Mouse (Mus musculus) embryonic facial prominence, embryonic 14.5 days (tissue): ENCODE results near the gene Abcc4. TPM values are rescaled to one million over a fixed set of nuclear protein-coding genes. Genes with fewer than 3 reads are reported as not detected.
A peak's percentile ranks its signal among the peaks of the same experiment; 100 is the strongest.

Experiments used
- ATAC-seq: fragments of 200-750 bp; cut with Nextera tagmentation; 2 replicates; pipeline ENCODE4 v1.8.0; 2017; ENCODE audit warnings: low read depth, moderate number of reproducible peaks, moderate TSS enrichment
- DNase-seq: peaks from one replicate; pipeline ENCODE4 v3.0.0-alpha.2; 2015; ENCODE audit warnings: low spot score
- H3K27ac ChIP-seq: fragments of 300-500 bp; sonication (generic); replicated peaks from 2 replicates; pipeline ENCODE4 v1.5.1; 2014; ENCODE audit warnings: low read depth, mild to moderate bottlenecking, low read length, moderate library complexity
- H3K27me3 ChIP-seq: fragments of 300-500 bp; sonication (generic); replicated peaks from 2 replicates; pipeline ENCODE4 v1.6.1; 2014; ENCODE audit warnings: low read length; ENCODE audit not compliant: control insufficient read depth, insufficient read depth
- H3K36me3 ChIP-seq: fragments of 300-500 bp; sonication (generic); 2 replicates; pipeline ENCODE4 v1.6.1; 2014; ENCODE audit warnings: low read length, mixed read lengths; ENCODE audit not compliant: control insufficient read depth, insufficient read depth
- H3K4me1 ChIP-seq: fragments of 300-500 bp; sonication (generic); 2 replicates; pipeline ENCODE4 v1.6.1; 2014; ENCODE audit warnings: antibody characterized with exemption, low read length; ENCODE audit not compliant: control insufficient read depth, insufficient read depth
- H3K4me2 ChIP-seq: fragments of 300-500 bp; sonication (generic); 2 replicates; pipeline ENCODE4 v1.6.1; 2014; ENCODE audit warnings: low read depth, mild to moderate bottlenecking, low read length, moderate library complexity, mixed read lengths
- H3K4me3 ChIP-seq: fragments of 300-500 bp; sonication (generic); 2 replicates; pipeline ENCODE4 v1.5.1; 2014; ENCODE audit warnings: low read depth, mild to moderate bottlenecking, low read length
- H3K9ac ChIP-seq: fragments of 300-500 bp; sonication (generic); 2 replicates; pipeline ENCODE4 v1.6.1; 2014; ENCODE audit warnings: low read depth, mild to moderate bottlenecking, low read length, moderate library complexity, mixed read lengths
- H3K9me3 ChIP-seq: fragments of 300-500 bp; sonication (generic); 2 replicates; pipeline ENCODE4 v1.6.1; 2016; ENCODE audit warnings: low read length; ENCODE audit not compliant: control insufficient read depth
- WGBS: fragments of 180-500 bp; shearing (Covaris S2); extraction: QIAGEN DNeasy Blood & Tissue Kit; methylation state at CpG from one replicate; pipeline ENCODE4 v1.1.7; 2014; 5-methylcytosine and 5-hydroxymethylcytosine counted together
- polyA plus RNA-seq: library from polyadenylated mRNA; unstranded; fragments of >200 nt; fragmentation: Nextera tagmentation; extraction: Ambion mirVana; gene quantifications from 2 replicates; pipeline ENCODE4 v1.2.1, GENCODE M21; 2014

The Abcc4 gene
- polyA plus RNA-seq: 3.4 and 3.9 TPM in 2 replicates

DNA sequence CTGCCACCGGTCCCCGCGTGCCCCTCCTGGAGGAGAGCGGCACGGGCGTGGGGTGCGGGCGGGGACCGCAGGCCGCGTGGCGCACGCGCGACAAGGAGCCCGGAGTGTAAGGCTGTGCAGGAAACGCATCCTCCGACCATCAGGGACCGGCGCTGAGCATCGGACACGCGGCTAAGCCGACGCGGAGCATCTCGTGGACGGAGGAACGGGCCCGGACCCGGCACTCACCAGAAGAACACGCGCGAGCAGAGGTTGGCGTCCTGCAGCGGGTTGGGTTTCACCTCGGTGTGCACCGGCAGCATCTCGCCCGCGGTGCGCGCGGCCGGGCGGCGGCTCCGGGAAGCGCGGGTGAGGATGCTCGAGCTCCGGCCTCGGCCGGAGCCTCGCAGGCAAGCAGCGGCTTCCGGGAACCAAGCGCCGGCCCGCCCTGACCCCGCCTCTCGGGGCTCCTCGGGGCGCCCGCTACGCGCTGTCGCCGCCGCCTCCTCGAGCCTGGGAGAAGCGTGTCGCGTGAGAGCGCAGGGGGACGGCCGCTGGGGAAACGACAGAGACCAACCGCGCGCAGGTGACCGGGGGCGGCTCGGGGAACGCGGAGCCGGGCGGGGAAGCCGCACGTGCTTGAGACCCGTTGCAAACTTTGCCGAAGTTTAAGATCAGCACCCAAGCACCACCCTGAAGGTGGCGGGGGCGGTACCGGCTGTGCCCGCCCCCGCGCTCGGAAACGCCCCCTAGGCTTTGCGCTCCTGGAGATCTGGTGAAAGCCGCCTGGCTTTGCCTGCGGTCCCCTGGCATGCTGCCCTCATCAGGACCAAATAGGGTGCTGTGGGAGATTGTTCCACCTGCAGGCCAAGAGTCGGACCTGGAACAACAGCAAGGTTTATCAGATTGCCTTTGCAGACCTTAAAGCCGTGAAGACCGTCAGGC lies at the start of gene Abcc4:
Gene Abcc4, minus strand, starts transcription at position 412 of the 924 bp plus-strand sequence.
- Histone ChIP-seq H3K27me3 (peaks cover 40% of the 10 kb centered on the region), H3K27ac (no peak within 1 kb of the TSS), H3K4me1 (peaks cover 7% of the 10 kb centered on the region), H3K36me3 (no peaks in the 10 kb centered on the region), H3K9ac (peak within 1 kb of the TSS; percentile 60), H3K9me3 (no peaks in the 10 kb centered on the region), H3K4me3 (peak within 1 kb of the TSS; percentile 66), H3K4me2 (peak within 1 kb of the TSS; percentile 98)
- DNase-seq (peak; percentile 73), ATAC-seq (peak; percentile 84)
- 1% methylated on average over 39 of the region's 106 CpGs for WGBS

GRCm38 (mm10) chr14:118751193-118751753 lies 45.3 kb upstream of the Abcc4 start:
- no peaks in the 10 kb centered on the region for H3K9me3 ChIP-seq
- no peaks in the 10 kb centered on the region for H3K27me3 ChIP-seq
- 77% methylated on average over 8 of the region's 8 CpGs for WGBS
- no peaks in the 10 kb centered on the region for H3K4me1 ChIP-seq
- H3K4me2 ChIP-seq: no peak overlapping the region
- no peak overlapping the region for H3K27ac ChIP-seq
- H3K36me3 ChIP-seq: no peaks in the 10 kb centered on the region
- DNase-seq (no peak), ATAC-seq (no peak)
- H3K9ac ChIP-seq: no peak overlapping the region
- H3K4me3 ChIP-seq: no peak overlapping the region

DNA sequence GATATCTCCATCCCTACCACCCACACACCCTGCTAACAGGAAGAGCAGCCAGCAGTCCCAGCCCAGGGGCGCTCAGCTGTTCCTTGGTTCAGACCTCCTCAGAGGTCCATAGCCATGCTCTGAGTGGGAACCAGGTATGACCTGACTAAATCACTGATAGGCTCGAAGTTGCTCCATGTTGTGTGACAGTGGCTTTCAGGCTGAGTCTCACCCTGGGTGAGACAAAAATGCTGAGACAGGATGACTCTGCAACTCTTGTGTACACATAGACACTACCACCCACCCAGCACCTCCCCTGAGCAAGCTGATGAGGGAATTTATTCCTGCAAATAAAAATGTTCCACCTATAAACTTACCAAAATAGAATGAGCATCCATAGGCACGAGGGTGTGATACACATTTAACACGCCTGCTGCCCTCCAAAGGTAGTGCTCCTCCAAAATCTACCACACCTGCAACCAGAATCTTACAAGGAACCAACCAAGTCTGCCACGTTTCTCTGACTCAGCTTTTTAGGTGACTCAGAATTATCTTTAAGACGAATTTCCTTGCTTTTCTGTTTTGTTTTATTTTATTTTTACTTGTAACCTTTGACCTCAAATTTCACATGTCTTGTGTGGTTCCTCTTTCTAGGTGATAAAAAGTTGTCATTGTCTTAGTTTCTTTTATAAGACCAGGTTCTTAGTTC lies 44.6 kb upstream of the Abcc4 start:
- no peak overlapping the region for H3K4me3 ChIP-seq
- no peak overlapping the region for H3K9ac ChIP-seq
- ATAC-seq (no peak), DNase-seq (no peak)
- no peak overlapping the region for H3K27ac ChIP-seq
- 81% methylated on average over 6 of the region's 6 CpGs for WGBS
- H3K27me3 ChIP-seq: no peaks in the 10 kb centered on the region
- no peaks in the 10 kb centered on the region for H3K36me3 ChIP-seq
- no peaks in the 10 kb centered on the region for H3K4me1 ChIP-seq
- no peaks in the 10 kb centered on the region for H3K9me3 ChIP-seq
- no peak overlapping the region for H3K4me2 ChIP-seq

DNA sequence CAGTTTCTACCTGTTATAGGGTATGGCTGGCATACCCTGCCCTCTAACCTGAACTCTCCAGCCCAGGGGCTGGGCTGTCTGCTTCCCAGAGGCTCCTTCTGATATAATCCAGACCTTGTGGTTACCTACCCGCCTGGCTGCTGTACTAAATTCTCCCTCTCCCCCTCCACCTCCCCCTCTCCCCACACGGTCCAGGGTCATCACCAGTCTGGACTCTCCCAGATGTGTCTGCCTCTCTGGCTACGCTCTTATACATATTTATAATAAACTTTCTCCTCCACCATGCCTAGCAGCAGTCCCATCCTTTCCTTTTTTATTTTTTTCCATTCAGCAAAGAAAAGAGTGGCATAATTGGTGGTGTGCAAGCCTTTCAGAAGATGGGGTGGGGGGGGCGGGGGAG lies 43.7 kb upstream of the Abcc4 start:
- Histone ChIP-seq H3K36me3 (no peaks in the 10 kb centered on the region), H3K9ac (no peak overlapping the region), H3K9me3 (no peaks in the 10 kb centered on the region), H3K27me3 (no peaks in the 10 kb centered on the region), H3K4me3 (no peak overlapping the region), H3K4me1 (no peaks in the 10 kb centered on the region), H3K27ac (no peak overlapping the region), H3K4me2 (no peak overlapping the region)
- DNase-seq (no peak), ATAC-seq (no peak)
- 36% methylated on average over 4 of the region's 4 CpGs for WGBS

GRCm38 (mm10) chr14:118749068-118749467 lies 43.0 kb upstream of the Abcc4 start:
- Histone ChIP-seq H3K4me1 (no peaks in the 10 kb centered on the region), H3K9ac (no peak overlapping the region), H3K36me3 (no peaks in the 10 kb centered on the region), H3K4me3 (no peak overlapping the region), H3K9me3 (no peaks in the 10 kb centered on the region), H3K4me2 (no peak overlapping the region), H3K27ac (no peak overlapping the region), H3K27me3 (no peaks in the 10 kb centered on the region)
- DNase-seq (no peak), ATAC-seq (no peak)
- 92% methylated on average over 2 of the region's 2 CpGs for WGBS

GRCm38 (mm10) chr14:118742862-118743261 lies 36.8 kb upstream of the Abcc4 start:
- no peak overlapping the region for H3K27ac ChIP-seq
- H3K4me2 ChIP-seq: no peak overlapping the region
- no peak overlapping the region for H3K4me3 ChIP-seq
- ATAC-seq (no peak), DNase-seq (no peak)
- no peaks in the 10 kb centered on the region for H3K4me1 ChIP-seq
- 64% methylated on average over 5 of the region's 5 CpGs for WGBS
- H3K9me3 ChIP-seq: peaks cover 9% of the 10 kb centered on the region; the same call in 1 of the 2 replicates
- no peak overlapping the region for H3K9ac ChIP-seq
- H3K36me3 ChIP-seq: no peaks in the 10 kb centered on the region
- H3K27me3 ChIP-seq: no peaks in the 10 kb centered on the region

GRCm38 (mm10) chr14:118741780-118742179 lies 35.8 kb upstream of the Abcc4 start:
- no peaks in the 10 kb centered on the region for H3K27me3 ChIP-seq
- H3K4me2 ChIP-seq: no peak overlapping the region
- H3K27ac ChIP-seq: no peak overlapping the region
- no peaks in the 10 kb centered on the region for H3K36me3 ChIP-seq
- H3K4me1 ChIP-seq: no peaks in the 10 kb centered on the region
- peaks cover 9% of the 10 kb centered on the region; the same call in 1 of the 2 replicates for H3K9me3 ChIP-seq
- no peak overlapping the region for H3K4me3 ChIP-seq
- no peak overlapping the region for H3K9ac ChIP-seq
- DNase-seq: no peak
- ATAC-seq: no peak

DNA sequence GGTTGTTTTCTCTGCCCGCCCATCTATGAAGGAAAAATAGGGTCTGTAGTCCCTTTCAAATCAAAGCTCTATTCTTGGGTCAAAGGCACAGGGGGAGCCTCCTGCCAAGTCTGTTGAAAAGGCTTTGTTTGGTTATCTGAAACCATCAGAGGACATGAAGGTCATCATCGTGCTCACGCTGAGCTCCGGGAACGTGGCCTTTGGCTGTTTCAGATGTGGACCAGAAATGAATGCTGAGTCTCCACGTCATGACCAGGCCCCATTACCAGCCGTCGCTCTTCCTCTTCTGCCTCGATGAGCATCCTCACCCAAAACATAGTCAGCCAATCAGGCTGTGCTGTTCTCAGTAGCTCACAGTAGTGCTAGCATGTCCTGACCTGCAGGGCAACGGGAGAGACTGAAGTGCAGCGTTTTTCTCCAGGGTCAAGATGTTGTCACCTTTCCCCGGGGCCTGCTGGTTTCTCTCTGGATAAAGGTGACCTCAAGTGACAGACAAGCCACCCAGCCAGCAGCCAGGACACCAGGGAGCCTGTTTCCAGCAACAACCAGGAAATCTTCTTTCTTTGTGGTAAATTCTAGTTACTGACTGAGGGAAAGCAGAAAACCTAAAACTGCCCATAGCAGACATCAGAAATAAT lies 31.4 kb upstream of the Abcc4 start:
- Histone ChIP-seq H3K36me3 (no peaks in the 10 kb centered on the region), H3K9ac (no peak overlapping the region), H3K4me2 (no peak overlapping the region), H3K9me3 (peaks cover 9% of the 10 kb centered on the region; the same call in 1 of the 2 replicates), H3K4me3 (no peak overlapping the region), H3K27ac (no peak overlapping the region), H3K27me3 (no peaks in the 10 kb centered on the region), H3K4me1 (no peaks in the 10 kb centered on the region)
- WGBS: 17% methylated on average over 12 of the region's 12 CpGs
- ATAC-seq (no peak), DNase-seq (no peak)
